Mouse (Mus musculus) bone marrow macrophage, adult 2 months (primary cell): Measurements from ENCODE around the gene Actl6b.

Source experiments
- CTCF ChIP-seq: IDR thresholded peaks from 2 replicates; pipeline ENCODE4 v1.5.1; 2012; ENCODE audit warnings: low read depth, mild to moderate bottlenecking, low read length, moderate library complexity
- POLR2A ChIP-seq: IDR thresholded peaks from 2 replicates; pipeline ENCODE4 v1.6.1; 2012; ENCODE audit warnings: mild to moderate bottlenecking, low read depth, low read length, borderline replicate concordance

DNA sequence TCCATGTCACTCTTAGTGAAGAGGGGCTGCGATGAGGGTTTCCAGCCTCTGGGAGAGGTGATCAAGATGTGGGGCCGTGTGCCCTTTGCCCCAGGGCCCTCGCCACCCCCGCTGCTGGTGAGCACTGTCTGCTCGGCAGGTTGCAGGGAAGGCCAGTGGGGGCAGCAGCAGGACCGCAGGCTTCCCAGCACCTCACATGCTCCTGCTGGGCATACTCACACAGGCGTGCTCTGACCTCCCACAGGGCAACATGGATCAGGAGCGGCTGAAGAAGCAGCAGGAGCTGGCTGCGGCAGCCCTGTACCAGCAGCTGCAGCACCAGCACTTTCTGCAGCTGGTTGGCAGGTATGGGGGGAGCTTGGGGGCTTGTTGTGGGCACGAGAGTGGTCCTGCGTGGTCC lies 30.6 kb upstream of the Actl6b start:
- TF ChIP-seq CTCF (no peak), POLR2A (no peak)
